Mouse (Mus musculus): ENCODE measurements at regions not wholly inside any gene's neighbourhood (a gene's known extent, or its start where the extent isn't known, plus 50 kb on each side); places are given as distances from the start of the nearest gene placed in this dataset.

- TF ChIP-seq CTCF (IDR thresholded peaks at IDR 0.05; ENCODE audit: low read depth) (no peak), EP300 (IDR thresholded peaks at IDR 0.05; ENCODE audit: low read depth) (no peak)
These were observed 64.3 kb downstream of the Dlk1 start for GRCm38 (mm10) chr12:109516961-109517360.
